Mouse (Mus musculus) neural tube, embryonic 15.5 days (tissue): Measurements from ENCODE around the gene D3Ertd254e. TPM values are rescaled to one million over a fixed set of nuclear protein-coding genes. Genes with fewer than 3 reads are reported as not detected.
A peak's percentile ranks its signal among the peaks of the same experiment; 100 is the strongest.

ENCODE experiments used
- ATAC-seq: fragments of 200-750 bp; cut with Nextera tagmentation; 2 replicates; pipeline ENCODE4 v1.8.0; 2017; ENCODE audit warnings: mild to moderate bottlenecking, moderate TSS enrichment, moderate library complexity; ENCODE audit not compliant: low FRiP score
- H3K27ac ChIP-seq: fragments of 300-500 bp; sonication (generic); replicated peaks from 2 replicates; pipeline ENCODE4 v1.5.1; 2015; ENCODE audit warnings: mild to moderate bottlenecking, inconsistent platforms
- H3K27me3 ChIP-seq: fragments of 300-500 bp; sonication (generic); replicated peaks from 2 replicates; pipeline ENCODE4 v1.6.1; 2015; ENCODE audit warnings: inconsistent platforms
- H3K36me3 ChIP-seq: fragments of 300-500 bp; sonication (generic); 2 replicates; pipeline ENCODE4 v1.6.1; 2015; ENCODE audit warnings: inconsistent platforms
- H3K4me1 ChIP-seq: fragments of 300-500 bp; sonication (generic); 2 replicates; pipeline ENCODE4 v1.6.1; 2015; ENCODE audit warnings: inconsistent platforms
- H3K4me2 ChIP-seq: fragments of 300-500 bp; sonication (generic); 2 replicates; pipeline ENCODE4 v1.6.1; 2015; ENCODE audit warnings: inconsistent platforms, mild to moderate bottlenecking, moderate library complexity
- H3K4me3 ChIP-seq: fragments of 300-500 bp; sonication (generic); replicated peaks from 2 replicates; pipeline ENCODE4 v1.5.1; 2015; ENCODE audit warnings: mild to moderate bottlenecking, inconsistent platforms
- H3K9ac ChIP-seq: fragments of 300-500 bp; sonication (generic); replicated peaks from 2 replicates; pipeline ENCODE4 v1.6.1; 2015; ENCODE audit warnings: mild to moderate bottlenecking, inconsistent platforms
- H3K9me3 ChIP-seq: fragments of 300-500 bp; sonication (generic); replicated peaks from 2 replicates; pipeline ENCODE4 v1.6.1; 2016; ENCODE audit warnings: inconsistent platforms
- WGBS: fragments of 180-500 bp; shearing (Covaris S2); methylation state at CpG from one replicate; pipeline ENCODE4 v1.1.7; 2015; ENCODE audit warnings: mixed read lengths; 5-methylcytosine and 5-hydroxymethylcytosine counted together
- polyA plus RNA-seq: library from polyadenylated mRNA; unstranded; fragments of >200 nt; fragmentation: Nextera tagmentation; extraction: Ambion mirVana; gene quantifications from 2 replicates; pipeline ENCODE4 v1.2.1, GENCODE M21; 2015

Gene D3Ertd254e
- polyA plus RNA-seq, 1 experiment from 2014 or later = 18.1 TPM

DNA sequence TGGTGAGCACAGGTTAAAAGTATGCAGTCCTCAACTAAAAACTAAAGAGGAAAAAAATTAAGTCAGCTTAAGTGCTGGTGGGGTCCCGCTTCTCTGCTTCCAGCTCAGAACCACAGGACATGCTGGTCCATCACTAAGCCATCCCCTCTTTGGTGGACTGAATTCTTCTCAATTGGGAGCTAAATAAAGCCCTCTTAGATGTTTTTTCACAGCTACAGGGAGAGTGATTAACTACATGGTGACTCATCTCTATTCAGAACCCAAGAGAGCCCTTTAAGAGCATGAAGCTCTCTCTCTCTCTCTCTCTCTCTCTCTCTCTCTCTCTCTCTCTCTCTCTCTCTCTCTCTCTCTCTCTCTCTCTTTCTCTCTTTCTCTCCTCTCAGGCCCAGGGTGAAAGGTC lies 20.5 kb downstream of the D3Ertd254e start:
- Histone ChIP-seq H3K9ac (no peak overlapping the region), H3K4me3 (no peak overlapping the region), H3K4me1 (no peaks in the 10 kb centered on the region), H3K27ac (no peak overlapping the region), H3K9me3 (no peaks in the 10 kb centered on the region), H3K4me2 (no peak overlapping the region), H3K36me3 (peaks cover 28% of the 10 kb centered on the region), H3K27me3 (no peaks in the 10 kb centered on the region)
- 95% methylated on average over 1 of the region's 1 CpGs for WGBS
- ATAC-seq = no peak

DNA sequence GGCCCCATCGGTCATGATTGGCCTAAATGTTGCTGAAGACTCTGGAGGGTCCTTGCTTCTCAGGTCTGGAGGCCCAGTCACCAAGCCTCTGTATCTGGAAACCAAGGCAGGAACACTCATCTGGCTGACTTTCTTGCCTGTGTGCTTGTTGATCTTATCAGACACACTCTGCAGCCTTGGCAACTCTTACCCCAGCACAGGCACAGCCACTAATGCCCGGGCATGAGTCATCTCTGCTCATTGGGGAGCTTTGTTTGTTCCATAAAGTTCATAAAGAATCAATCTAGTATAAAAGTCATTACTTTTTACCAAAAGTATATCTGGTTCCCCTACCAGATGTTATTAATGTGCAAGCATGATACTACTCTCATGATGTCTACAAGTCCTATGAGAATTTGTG lies 22.9 kb downstream of the D3Ertd254e start:
- Histone ChIP-seq H3K27me3 (no peaks in the 10 kb centered on the region), H3K4me1 (no peaks in the 10 kb centered on the region), H3K4me3 (no peak overlapping the region), H3K4me2 (no peak overlapping the region), H3K27ac (no peak overlapping the region), H3K9me3 (no peaks in the 10 kb centered on the region), H3K36me3 (peaks cover 9% of the 10 kb centered on the region; the same call in 1 of the 2 replicates), H3K9ac (no peak overlapping the region)
- 94% methylated on average over 2 of the region's 2 CpGs for WGBS
- ATAC-seq = no peak

DNA sequence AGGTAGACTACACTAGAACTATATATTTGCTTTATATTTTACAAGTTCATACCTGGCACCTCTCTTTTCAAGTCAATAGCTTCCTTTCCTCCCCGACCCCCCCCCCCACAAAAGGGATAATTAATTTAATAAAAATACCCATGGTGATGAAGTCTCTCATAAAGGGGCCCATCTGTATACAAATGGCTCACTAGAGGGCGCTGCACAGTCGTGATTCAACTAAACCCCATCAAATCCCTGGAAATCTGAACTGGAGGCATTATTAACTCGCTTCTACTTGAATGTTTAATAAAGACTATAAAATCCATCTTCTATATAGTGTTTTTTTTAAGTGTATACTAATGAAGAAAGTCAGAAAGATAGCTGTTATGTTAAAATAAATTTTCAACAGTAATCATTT lies 30.7 kb downstream of the D3Ertd254e start:
- Histone ChIP-seq H3K4me2 (no peak overlapping the region), H3K4me3 (no peak overlapping the region), H3K4me1 (no peaks in the 10 kb centered on the region), H3K27ac (no peak overlapping the region), H3K27me3 (no peaks in the 10 kb centered on the region), H3K9me3 (no peaks in the 10 kb centered on the region), H3K9ac (no peak overlapping the region), H3K36me3 (no peaks in the 10 kb centered on the region)
- ATAC-seq = no peak
- 7% methylated on average over 4 of the region's 4 CpGs for WGBS

GRCm38 (mm10) chr3:36186510-36186909 lies 35.7 kb downstream of the D3Ertd254e start:
- H3K36me3 ChIP-seq = no peaks in the 10 kb centered on the region
- H3K4me3 ChIP-seq = no peak overlapping the region
- no peaks in the 10 kb centered on the region for H3K9me3 ChIP-seq
- H3K27me3 ChIP-seq = no peaks in the 10 kb centered on the region
- WGBS = 79% methylated on average over 4 of the region's 4 CpGs
- no peaks in the 10 kb centered on the region for H3K4me1 ChIP-seq
- H3K4me2 ChIP-seq = no peak overlapping the region
- no peak overlapping the region for H3K9ac ChIP-seq
- no peak for ATAC-seq
- no peak overlapping the region for H3K27ac ChIP-seq

DNA sequence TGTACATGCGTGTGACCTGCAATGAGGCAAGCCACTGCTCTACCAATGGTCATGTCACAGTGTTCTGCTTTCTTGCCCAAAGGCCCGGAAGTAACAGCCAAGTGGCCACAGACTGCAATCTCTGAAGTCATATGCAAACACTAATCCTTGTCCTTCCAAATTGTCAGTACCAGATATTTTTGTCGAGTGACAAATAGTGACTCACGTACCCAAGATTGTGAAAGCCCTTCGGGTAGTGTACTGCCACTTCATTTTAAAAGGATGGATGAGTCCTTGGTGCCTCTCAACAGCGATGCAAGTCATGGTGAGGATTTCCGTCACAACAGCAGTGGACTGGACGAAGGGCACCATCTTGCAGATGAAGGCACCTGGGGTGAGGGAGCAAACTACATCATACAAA lies 38.4 kb downstream of the D3Ertd254e start:
- Histone ChIP-seq H3K4me2 (no peak overlapping the region), H3K9ac (no peak overlapping the region), H3K9me3 (no peaks in the 10 kb centered on the region), H3K4me1 (no peaks in the 10 kb centered on the region), H3K36me3 (no peaks in the 10 kb centered on the region), H3K27me3 (no peaks in the 10 kb centered on the region), H3K4me3 (no peak overlapping the region), H3K27ac (no peak overlapping the region)
- WGBS = 94% methylated on average over 8 of the region's 8 CpGs
- no peak for ATAC-seq

- Histone ChIP-seq H3K4me1 (no peaks in the 10 kb centered on the region), H3K9ac (no peak overlapping the region), H3K27me3 (no peaks in the 10 kb centered on the region), H3K4me2 (no peak overlapping the region), H3K27ac (no peak overlapping the region), H3K4me3 (no peak overlapping the region), H3K36me3 (no peaks in the 10 kb centered on the region), H3K9me3 (no peaks in the 10 kb centered on the region)
- WGBS = 71% methylated on average over 5 of the region's 5 CpGs
- no peak for ATAC-seq
Observed at GRCm38 (mm10) chr3:36201098-36201497, 50.3 kb downstream of the D3Ertd254e start.

DNA sequence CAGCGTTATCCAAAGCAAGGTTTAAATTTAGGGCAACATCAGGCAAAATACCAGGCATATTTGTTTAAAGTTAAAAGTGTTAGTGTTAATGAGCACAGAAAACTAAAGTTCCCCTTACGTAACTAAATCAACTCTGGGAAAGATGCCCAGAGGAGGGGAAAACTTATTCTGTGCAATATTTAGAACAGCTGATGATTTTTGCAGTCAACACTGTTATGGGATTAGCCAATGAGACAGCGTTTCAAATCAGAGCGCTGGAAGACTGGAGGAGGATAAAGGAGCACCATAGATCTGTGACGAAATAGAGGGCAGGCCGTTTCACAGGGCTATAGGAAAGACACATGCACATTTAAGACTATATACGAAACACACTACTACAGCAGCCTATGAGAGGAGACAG lies 52.1 kb downstream of the D3Ertd254e start:
- no peak overlapping the region for H3K27ac ChIP-seq
- ATAC-seq = no peak
- H3K9ac ChIP-seq = no peak overlapping the region
- H3K4me2 ChIP-seq = no peak overlapping the region
- no peak overlapping the region for H3K4me3 ChIP-seq
- H3K36me3 ChIP-seq = no peaks in the 10 kb centered on the region
- no peaks in the 10 kb centered on the region for H3K27me3 ChIP-seq
- H3K9me3 ChIP-seq = no peaks in the 10 kb centered on the region
- WGBS = 79% methylated on average over 7 of the region's 7 CpGs
- no peaks in the 10 kb centered on the region for H3K4me1 ChIP-seq

GRCm38 (mm10) chr3:36207520-36208264 lies 56.9 kb downstream of the D3Ertd254e start:
- H3K4me2 ChIP-seq = no peak overlapping the region
- ATAC-seq = no peak
- H3K9me3 ChIP-seq = no peaks in the 10 kb centered on the region
- H3K36me3 ChIP-seq = no peaks in the 10 kb centered on the region
- no peak overlapping the region for H3K4me3 ChIP-seq
- no peak overlapping the region for H3K9ac ChIP-seq
- H3K27me3 ChIP-seq = no peaks in the 10 kb centered on the region
- no peak overlapping the region for H3K27ac ChIP-seq
- WGBS = 70% methylated on average over 19 of the region's 19 CpGs
- 0 out of 2 replicates have a peak, but pooled peaks cover 2% of the 10 kb centered on the region for H3K4me1 ChIP-seq

GRCm38 (mm10) chr3:36209776-36210555 lies 59.1 kb downstream of the D3Ertd254e start:
- 0 out of 2 replicates have a peak, but pooled peaks cover 2% of the 10 kb centered on the region for H3K4me1 ChIP-seq
- no peaks in the 10 kb centered on the region for H3K27me3 ChIP-seq
- WGBS = 58% methylated on average over 11 of the region's 11 CpGs
- H3K36me3 ChIP-seq = no peaks in the 10 kb centered on the region
- ATAC-seq = peak; percentile 89
- no peak overlapping the region for H3K4me3 ChIP-seq
- no peaks in the 10 kb centered on the region for H3K9me3 ChIP-seq
- 0 out of 2 replicates have a peak overlapping the region, but pooled peaks have one; percentile 11 for H3K4me2 ChIP-seq
- no peak overlapping the region for H3K27ac ChIP-seq
- H3K9ac ChIP-seq = no peak overlapping the region

GRCm38 (mm10) chr3:36210939-36211338 lies 60.1 kb downstream of the D3Ertd254e start:
- H3K27ac ChIP-seq = no peak overlapping the region
- 70% methylated on average over 2 of the region's 2 CpGs for WGBS
- ATAC-seq = no peak

GRCm38 (mm10) chr3:36212758-36213157 lies 61.9 kb downstream of the D3Ertd254e start:
- Histone ChIP-seq H3K4me1 (0 out of 2 replicates have a peak, but pooled peaks cover 2% of the 10 kb centered on the region), H3K27me3 (no peaks in the 10 kb centered on the region), H3K36me3 (no peaks in the 10 kb centered on the region), H3K4me2 (no peak overlapping the region), H3K9me3 (no peaks in the 10 kb centered on the region), H3K4me3 (no peak overlapping the region), H3K9ac (no peak overlapping the region), H3K27ac (no peak overlapping the region)
- no peak for ATAC-seq
- 86% methylated on average over 4 of the region's 4 CpGs for WGBS

More at GRCm38 (mm10) chr3:36210939-36211338, 60.1 kb downstream of the D3Ertd254e start:
- Histone ChIP-seq H3K36me3 (no peaks in the 10 kb centered on the region), H3K27me3 (no peaks in the 10 kb centered on the region), H3K9ac (no peak overlapping the region), H3K4me3 (no peak overlapping the region), H3K4me2 (no peak overlapping the region), H3K4me1 (0 out of 2 replicates have a peak, but pooled peaks cover 2% of the 10 kb centered on the region), H3K9me3 (no peaks in the 10 kb centered on the region)
